Mouse (Mus musculus) heart, adult 11 months (tissue): ENCODE measurements around the gene Frmpd2.
"Not testable (repeated sequence)": the region's sequence is repeated elsewhere in the genome, so short reads cannot be mapped to it uniquely, and the experiment has no call there.

Experiments
- DNase-seq: peaks from one replicate; pipeline ENCODE4 v3.0.0; 2022

Gene Frmpd2

GRCm38 (mm10) chr14:33471331-33471730, at the start of gene Frmpd2:
Gene Frmpd2 (plus strand): TSS chr14:33471696.
- no peak for DNase-seq

GRCm38 (mm10) chr14:33423003-33423402, 48.5 kb upstream of the Frmpd2 start:
- DNase-seq, result no peak

- no peak for DNase-seq
These were observed 47.4 kb upstream of the Frmpd2 start for GRCm38 (mm10) chr14:33424124-33424523.

GRCm38 (mm10) chr14:33432485-33432884, 39.0 kb upstream of the Frmpd2 start:
- not testable (repeated sequence) for DNase-seq

- no peak for DNase-seq
These were observed 27.7 kb upstream of the Frmpd2 start for GRCm38 (mm10) chr14:33443780-33444179.

GRCm38 (mm10) chr14:33445962-33446361, 25.5 kb upstream of the Frmpd2 start:
- no peak for DNase-seq

GRCm38 (mm10) chr14:33446561-33447023, 24.9 kb upstream of the Frmpd2 start:
- no peak for DNase-seq

GRCm38 (mm10) chr14:33447027-33447569, 24.4 kb upstream of the Frmpd2 start, which contains the start of gene Mapk8:
Gene Mapk8 (minus strand): TSS chr14:33447158.
- DNase-seq, result peak; percentile 100

- DNase-seq, result no peak
These were observed 23.2 kb upstream of the Frmpd2 start for GRCm38 (mm10) chr14:33448276-33448675.

GRCm38 (mm10) chr14:33449296-33449840, 22.1 kb upstream of the Frmpd2 start:
- DNase-seq, result no peak

- DNase-seq, result no peak
These were observed 21.2 kb upstream of the Frmpd2 start for GRCm38 (mm10) chr14:33450331-33450730.

- no peak for DNase-seq
These were observed 7.8 kb upstream of the Frmpd2 start for GRCm38 (mm10) chr14:33463658-33464057.

GRCm38 (mm10) chr14:33467766-33468165, 3.7 kb upstream of the Frmpd2 start:
- peak; percentile 86 for DNase-seq

- DNase-seq, result no peak
These were observed 3.0 kb downstream of the Frmpd2 start for GRCm38 (mm10) chr14:33474461-33474860.

GRCm38 (mm10) chr14:33476094-33476760, 4.7 kb downstream of the Frmpd2 start:
- DNase-seq, result peak; percentile 50

GRCm38 (mm10) chr14:33481991-33482390, 10.5 kb downstream of the Frmpd2 start:
- DNase-seq, result peak; percentile 45

GRCm38 (mm10) chr14:33487805-33488550, 16.5 kb downstream of the Frmpd2 start:
- peak; percentile 78 for DNase-seq

- peak; percentile 57 for DNase-seq
These were observed 23.7 kb downstream of the Frmpd2 start for GRCm38 (mm10) chr14:33495226-33495625.

- DNase-seq, result no peak
These were observed 25.9 kb downstream of the Frmpd2 start for GRCm38 (mm10) chr14:33497418-33497817.

- DNase-seq, result peak; percentile 97
These were observed 27.4 kb downstream of the Frmpd2 start for GRCm38 (mm10) chr14:33498849-33499248.

- DNase-seq, result peak; percentile 97
These were observed 29.1 kb downstream of the Frmpd2 start for GRCm38 (mm10) chr14:33500631-33501030.

GRCm38 (mm10) chr14:33503311-33503710, 31.8 kb downstream of the Frmpd2 start:
- DNase-seq, result peak; percentile 66

- DNase-seq, result peak; percentile 80
These were observed 35.2 kb downstream of the Frmpd2 start for GRCm38 (mm10) chr14:33506696-33507095.
